Mouse (Mus musculus) left cerebral cortex, adult 2 months (tissue): Measurements from ENCODE around the gene Rbfox3. TPM values are rescaled to one million over a fixed set of nuclear protein-coding genes. Genes with fewer than 3 reads are reported as not detected.

ENCODE experiments used
- DNase-seq, 2 experiments: peaks; one replicate each; pipeline ENCODE4 v3.0.0; 2021 to 2022; ENCODE audit warnings: low spot score in 2 of 2, mixed read lengths in 1 of 2; ENCODE audit errors: extremely low spot score in 1 of 2
- H3K27ac ChIP-seq: fragments of 200-600 bp; 2 replicates; pipeline ENCODE4 v1.8.1; 2022
- H3K4me3 ChIP-seq: fragments of 200-600 bp; 2 replicates; pipeline ENCODE4 v1.8.1; 2022
- CTCF ChIP-seq: fragments of 200-600 bp; IDR thresholded peaks from 2 replicates; pipeline ENCODE4 v1.8.1; 2022; ENCODE audit warnings: antibody characterized with exemption, mild to moderate bottlenecking, moderate library complexity
- intact Hi-C: fragments of 180-260 bp; cut with DNase I; formaldehyde crosslinking; loops from one replicate; pipeline ENCODE4 v1.15.1; 2025
- total RNA-seq, 2 experiments: library from RNA; stranded (reverse); gene quantifications; 2 replicates each; pipeline ENCODE4 v1.2.3; 2021

Gene Rbfox3
- total RNA-seq, 2 experiments from 2014 or later, result 345 to 353 TPM

GRCm38 (mm10) chr11:118690262-118690661 lies 221.1 kb downstream of the Rbfox3 start:
- intact Hi-C loops, result no loop called here
- no peak overlapping the region for H3K4me3 ChIP-seq

GRCm38 (mm10) chr11:118685397-118685796 lies 226.0 kb downstream of the Rbfox3 start:
- no peak for TF ChIP-seq CTCF
- DNase-seq, result no peak
- H3K27ac ChIP-seq, result no peak overlapping the region
- intact Hi-C loops, result no loop called here
- H3K4me3 ChIP-seq, result no peak overlapping the region

More at GRCm38 (mm10) chr11:118690262-118690661, 221.1 kb downstream of the Rbfox3 start:
- DNase-seq, result no peak
- TF ChIP-seq CTCF, result no peak
- H3K27ac ChIP-seq, result no peak overlapping the region

- DNase-seq, result no peak
- H3K27ac ChIP-seq, result no peak overlapping the region
- intact Hi-C loops, result no loop called here
- no peak for TF ChIP-seq CTCF
- H3K4me3 ChIP-seq, result no peak overlapping the region
These were observed 226.7 kb downstream of the Rbfox3 start for GRCm38 (mm10) chr11:118684665-118685064.

- Histone ChIP-seq H3K27ac (no peak overlapping the region), H3K4me3 (no peak overlapping the region)
- intact Hi-C loops, result no loop called here
- peak; percentile 21 to 32 for DNase-seq
- TF ChIP-seq CTCF, result no peak
These were observed 230.7 kb downstream of the Rbfox3 start for GRCm38 (mm10) chr11:118680699-118681098.

GRCm38 (mm10) chr11:118679736-118680410 lies 231.5 kb downstream of the Rbfox3 start:
- Histone ChIP-seq H3K4me3 (no peak overlapping the region), H3K27ac (no peak overlapping the region)
- DNase-seq, result no peak
- no peak for TF ChIP-seq CTCF
- intact Hi-C loops, result no loop called here

- no peak for TF ChIP-seq CTCF
- DNase-seq, result no peak
- Histone ChIP-seq H3K4me3 (no peak overlapping the region), H3K27ac (no peak overlapping the region)
- intact Hi-C loops, result no loop called here
These were observed 232.8 kb downstream of the Rbfox3 start for GRCm38 (mm10) chr11:118678515-118679104.

GRCm38 (mm10) chr11:118677277-118677676 lies 234.1 kb downstream of the Rbfox3 start:
- no peak overlapping the region for H3K4me3 ChIP-seq
- no peak for TF ChIP-seq CTCF
- no peak for DNase-seq
- intact Hi-C loops, result no loop called here
- no peak overlapping the region for H3K27ac ChIP-seq

GRCm38 (mm10) chr11:118676364-118676763 lies 235.0 kb downstream of the Rbfox3 start:
- no peak for DNase-seq
- no peak overlapping the region for H3K27ac ChIP-seq
- no peak for TF ChIP-seq CTCF
- intact Hi-C loops, result no loop called here
- H3K4me3 ChIP-seq, result no peak overlapping the region

- DNase-seq, result no peak
- Histone ChIP-seq H3K4me3 (no peak overlapping the region), H3K27ac (no peak overlapping the region)
- intact Hi-C loops, result no loop called here
- TF ChIP-seq CTCF, result no peak
These were observed 239.4 kb downstream of the Rbfox3 start for GRCm38 (mm10) chr11:118671958-118672357.

GRCm38 (mm10) chr11:118671216-118671615 lies 240.2 kb downstream of the Rbfox3 start:
- no peak for DNase-seq
- Histone ChIP-seq H3K4me3 (no peak overlapping the region), H3K27ac (no peak overlapping the region)
- intact Hi-C loops, result no loop called here
- no peak for TF ChIP-seq CTCF

- no peak for TF ChIP-seq CTCF
- intact Hi-C loops, result no loop called here
These were observed 241.6 kb downstream of the Rbfox3 start for GRCm38 (mm10) chr11:118669820-118670219.

GRCm38 (mm10) chr11:118668351-118668750 lies 243.0 kb downstream of the Rbfox3 start:
- DNase-seq, result no peak
- TF ChIP-seq CTCF, result no peak
- H3K27ac ChIP-seq, result no peak overlapping the region
- no peak overlapping the region for H3K4me3 ChIP-seq
- intact Hi-C loops, result no loop called here

More at GRCm38 (mm10) chr11:118669820-118670219, 241.6 kb downstream of the Rbfox3 start:
- DNase-seq, result no peak
- Histone ChIP-seq H3K27ac (no peak overlapping the region), H3K4me3 (no peak overlapping the region)

GRCm38 (mm10) chr11:118667946-118668345 lies 243.5 kb downstream of the Rbfox3 start:
- no peak for TF ChIP-seq CTCF

More at GRCm38 (mm10) chr11:118667946-118668345, 243.5 kb downstream of the Rbfox3 start:
- DNase-seq, result no peak
- H3K4me3 ChIP-seq, result no peak overlapping the region
- intact Hi-C loops, result no loop called here
- H3K27ac ChIP-seq, result no peak overlapping the region
